Mouse (Mus musculus): ENCODE measurements around the gene Fv1. TPM values are rescaled to one million over a fixed set of nuclear protein-coding genes. Genes with fewer than 3 reads are reported as not detected.

The Fv1 gene
- polyA plus RNA-seq, 1 experiment from 2014 or later = 16.7 TPM

- H3K27ac ChIP-seq (replicated peaks) = no peak overlapping the region
- H3K27me3 ChIP-seq (ENCODE audit: low read depth, poor library complexity, severe bottlenecking) = no peaks in the 10 kb centered on the region
- no peak for DNase-seq (ENCODE audit: low spot score)
- 93% methylated on average over 6 of the region's 6 CpGs for WGBS
- H3K36me3 ChIP-seq = peaks cover 95% of the 10 kb centered on the region
- no peaks in the 10 kb centered on the region; the same call in 1 of the 2 replicates for H3K9me3 ChIP-seq (replicated peaks)
- H3K4me1 ChIP-seq = no peaks in the 10 kb centered on the region
- no peak overlapping the region for H3K4me3 ChIP-seq
Measured at GRCm38 (mm10) chr4:147890341-147890740, 21.6 kb downstream of the Fv1 start.

- H3K36me3 ChIP-seq = peaks cover 99% of the 10 kb centered on the region
- no peaks in the 10 kb centered on the region for H3K4me1 ChIP-seq
- H3K4me3 ChIP-seq = no peak overlapping the region
- 90% methylated on average over 4 of the region's 4 CpGs for WGBS
- DNase-seq (ENCODE audit: low spot score) = no peak
- H3K27me3 ChIP-seq (ENCODE audit: low read depth, poor library complexity, severe bottlenecking) = no peaks in the 10 kb centered on the region
- H3K27ac ChIP-seq (replicated peaks) = no peak overlapping the region
- no peaks in the 10 kb centered on the region for H3K9me3 ChIP-seq (replicated peaks)
Measured at GRCm38 (mm10) chr4:147895815-147896330, 27.1 kb downstream of the Fv1 start.

GRCm38 (mm10) chr4:147896411-147896810 is 27.6 kb downstream of the Fv1 start:
- DNase-seq (ENCODE audit: low spot score) = no peak
- no peaks in the 10 kb centered on the region for H3K9me3 ChIP-seq (replicated peaks)
- WGBS = 81% methylated on average over 1 of the region's 1 CpGs
- no peaks in the 10 kb centered on the region for H3K4me1 ChIP-seq
- H3K27me3 ChIP-seq (ENCODE audit: low read depth, poor library complexity, severe bottlenecking) = no peaks in the 10 kb centered on the region
- H3K4me3 ChIP-seq = no peak overlapping the region
- peaks cover 96% of the 10 kb centered on the region for H3K36me3 ChIP-seq
- no peak overlapping the region for H3K27ac ChIP-seq (replicated peaks)

- Histone ChIP-seq H3K27ac (replicated peaks) (no peak overlapping the region), H3K36me3 (peaks cover 96% of the 10 kb centered on the region), H3K4me1 (no peaks in the 10 kb centered on the region), H3K4me3 (no peak overlapping the region), H3K27me3 (ENCODE audit: low read depth, poor library complexity, severe bottlenecking) (no peaks in the 10 kb centered on the region), H3K9me3 (replicated peaks) (no peaks in the 10 kb centered on the region)
- DNase-seq (ENCODE audit: low spot score) = no peak
- 89% methylated on average over 3 of the region's 3 CpGs for WGBS
Measured at GRCm38 (mm10) chr4:147897348-147897747, 28.6 kb downstream of the Fv1 start.

- 89% methylated on average over 7 of the region's 7 CpGs for WGBS
- no peak overlapping the region for H3K4me3 ChIP-seq
- no peak for DNase-seq (ENCODE audit: low spot score)
- H3K9me3 ChIP-seq (replicated peaks) = no peaks in the 10 kb centered on the region
- no peaks in the 10 kb centered on the region for H3K27me3 ChIP-seq (ENCODE audit: low read depth, poor library complexity, severe bottlenecking)
- H3K4me1 ChIP-seq = peaks cover 14% of the 10 kb centered on the region
- H3K36me3 ChIP-seq = peaks cover 75% of the 10 kb centered on the region
- H3K27ac ChIP-seq (replicated peaks) = no peak overlapping the region
Measured at GRCm38 (mm10) chr4:147900452-147900851, 31.7 kb downstream of the Fv1 start.

- Histone ChIP-seq H3K36me3 (peaks cover 50% of the 10 kb centered on the region), H3K27me3 (ENCODE audit: low read depth, poor library complexity, severe bottlenecking) (no peaks in the 10 kb centered on the region), H3K4me3 (no peak overlapping the region), H3K4me1 (peaks cover 14% of the 10 kb centered on the region), H3K9me3 (replicated peaks) (no peaks in the 10 kb centered on the region), H3K27ac (replicated peaks) (no peak overlapping the region)
- WGBS = 93% methylated on average over 12 of the region's 12 CpGs
- no peak for DNase-seq (ENCODE audit: low spot score)
Measured at GRCm38 (mm10) chr4:147902906-147903500, 34.2 kb downstream of the Fv1 start.

GRCm38 (mm10) chr4:147903601-147904000 is 34.8 kb downstream of the Fv1 start:
- Histone ChIP-seq H3K27me3 (ENCODE audit: low read depth, poor library complexity, severe bottlenecking) (no peaks in the 10 kb centered on the region), H3K9me3 (replicated peaks) (no peaks in the 10 kb centered on the region), H3K27ac (replicated peaks) (peak overlapping the region; percentile 99; the same call in 1 of the 2 replicates), H3K36me3 (peaks cover 44% of the 10 kb centered on the region), H3K4me3 (peak overlapping the region; percentile 93), H3K4me1 (peaks cover 14% of the 10 kb centered on the region)
- no peak for DNase-seq (ENCODE audit: low spot score)
- WGBS = 84% methylated on average over 3 of the region's 3 CpGs

GRCm38 (mm10) chr4:147904313-147905089 is 35.7 kb downstream of the Fv1 start, which contains the start of gene Mfn2:
Gene Mfn2, minus strand, starts transcription at chr4:147904704.
- Histone ChIP-seq H3K27ac (replicated peaks) (peak within 1 kb of the TSS; percentile 99), H3K36me3 (peaks cover 35% of the 10 kb centered on the region), H3K4me1 (peaks cover 14% of the 10 kb centered on the region), H3K27me3 (ENCODE audit: low read depth, poor library complexity, severe bottlenecking) (no peaks in the 10 kb centered on the region), H3K9me3 (replicated peaks) (no peaks in the 10 kb centered on the region), H3K4me3 (peak within 1 kb of the TSS; percentile 93)
- WGBS = under 1% methylated on average over 59 of the region's 59 CpGs
- DNase-seq (ENCODE audit: low spot score) = peak; percentile 92

- Histone ChIP-seq H3K27ac (replicated peaks) (peak overlapping the region; percentile 99), H3K9me3 (replicated peaks) (no peaks in the 10 kb centered on the region), H3K4me3 (peak overlapping the region; percentile 93), H3K36me3 (peaks cover 28% of the 10 kb centered on the region), H3K4me1 (peaks cover 14% of the 10 kb centered on the region), H3K27me3 (ENCODE audit: low read depth, poor library complexity, severe bottlenecking) (no peaks in the 10 kb centered on the region)
- no peak for DNase-seq (ENCODE audit: low spot score)
- WGBS = 2% methylated on average over 8 of the region's 8 CpGs
Measured at GRCm38 (mm10) chr4:147905090-147905659, 36.4 kb downstream of the Fv1 start.

- peaks cover 14% of the 10 kb centered on the region for H3K4me1 ChIP-seq
- no peak overlapping the region for H3K27ac ChIP-seq (replicated peaks)
- no peak for DNase-seq (ENCODE audit: low spot score)
- WGBS = 83% methylated on average over 5 of the region's 5 CpGs
- H3K36me3 ChIP-seq = peaks cover 18% of the 10 kb centered on the region
- no peaks in the 10 kb centered on the region for H3K27me3 ChIP-seq (ENCODE audit: low read depth, poor library complexity, severe bottlenecking)
- H3K9me3 ChIP-seq (replicated peaks) = no peaks in the 10 kb centered on the region
- H3K4me3 ChIP-seq = no peak overlapping the region
Measured at GRCm38 (mm10) chr4:147906230-147906629, 37.5 kb downstream of the Fv1 start.

- H3K4me3 ChIP-seq = no peak overlapping the region
- H3K36me3 ChIP-seq = peaks cover 11% of the 10 kb centered on the region
- H3K27me3 ChIP-seq (ENCODE audit: low read depth, poor library complexity, severe bottlenecking) = no peaks in the 10 kb centered on the region
- no peaks in the 10 kb centered on the region for H3K9me3 ChIP-seq (replicated peaks)
- no peak for DNase-seq (ENCODE audit: low spot score)
- peaks cover 5% of the 10 kb centered on the region for H3K4me1 ChIP-seq
- 88% methylated on average over 5 of the region's 5 CpGs for WGBS
- H3K27ac ChIP-seq (replicated peaks) = no peak overlapping the region
Measured at GRCm38 (mm10) chr4:147909486-147909885, 40.7 kb downstream of the Fv1 start.

- no peaks in the 10 kb centered on the region for H3K9me3 ChIP-seq (replicated peaks)
- peaks cover 25% of the 10 kb centered on the region for H3K36me3 ChIP-seq
- DNase-seq (ENCODE audit: low spot score) = no peak
- no peak overlapping the region for H3K27ac ChIP-seq (replicated peaks)
- WGBS = 61% methylated on average over 7 of the region's 7 CpGs
- H3K4me3 ChIP-seq = no peak overlapping the region
- peaks cover 11% of the 10 kb centered on the region for H3K4me1 ChIP-seq
- H3K27me3 ChIP-seq (ENCODE audit: low read depth, poor library complexity, severe bottlenecking) = no peaks in the 10 kb centered on the region
Measured at GRCm38 (mm10) chr4:147918459-147919121, 49.8 kb downstream of the Fv1 start.
